Mouse (Mus musculus): ENCODE measurements at regions not wholly inside any gene's neighbourhood (a gene's known extent, or its start where the extent isn't known, plus 50 kb on each side); places are given as distances from the start of the nearest gene placed in this dataset.

DNA sequence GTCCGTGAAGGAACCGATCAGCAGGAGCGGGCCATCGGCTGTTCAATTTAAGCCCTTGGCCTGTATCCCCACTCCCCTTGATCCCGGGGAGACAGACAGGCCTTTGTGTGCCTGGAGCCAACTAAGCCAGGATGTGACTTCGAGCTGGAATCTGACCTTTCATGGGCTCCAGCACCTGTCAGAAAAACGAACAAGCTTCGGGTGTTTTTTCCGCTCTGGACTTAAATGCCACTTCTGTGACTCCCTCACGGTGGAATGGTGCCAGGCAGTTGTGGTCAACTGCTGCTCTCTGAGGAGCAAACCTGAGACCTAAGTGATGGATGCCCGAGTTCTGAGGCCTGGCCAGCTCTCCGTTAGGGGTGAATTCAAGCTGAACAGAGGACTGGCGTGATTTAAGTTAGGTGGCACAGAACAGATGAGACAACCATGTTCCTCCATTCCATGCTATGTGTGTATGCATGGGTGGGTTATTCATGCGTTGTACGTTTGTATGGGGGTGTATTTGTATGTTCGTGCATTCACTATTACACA, 129.8 kb downstream of the Tmem30b start:
- TF ChIP-seq CTCF (IDR thresholded peaks at IDR 0.05), result no peak
- no peak for TF ChIP-seq EP300 (IDR thresholded peaks at IDR 0.05)
